Comparison of ENCODE assay signal across 8 mouse cellular contexts in genomic region chr6:8509961-8510863, GRCm38 (mm10). TPM values are rescaled to one million over a fixed set of nuclear protein-coding genes. Genes with fewer than 3 reads are reported as not detected.
DNase-seq lines count a peak whose midpoint lies in the region; ATAC-seq and TF ChIP-seq lines count a peak whose summit lies in the region.

No protein-coding gene starts in this region.

- no peaks in the 10 kb centered on the region for H3K36me3 ChIP-seq in intestine, embryonic 15.5 days
- no peaks in the 10 kb centered on the region for H3K36me3 ChIP-seq in liver, embryonic 14.5 days (replicated peaks; ENCODE audit: control insufficient read depth, insufficient read depth, low read depth)
- no peaks in the 10 kb centered on the region for H3K36me3 ChIP-seq in neural tube, embryonic 15.5 days

- DNase-seq in B cell, adult 2 months, result peak; percentile 59 to 62
- peak; percentile 44 for DNase-seq in R1 (ENCODE audit: low read depth, low spot score)
- peak; percentile 24 to 36 for DNase-seq in gastrocnemius, postnatal 4 days (ENCODE audit: low spot score in 2 of 2)
- no peak for DNase-seq in liver, embryonic 14.5 days (ENCODE audit: low read depth in 3 of 3, low spot score in 3 of 3)
- DNase-seq in thymus, postnatal 4 days, result peak; percentile 77

- H3K27ac ChIP-seq in cortical plate, adult 2 months (ENCODE audit: insufficient read depth, low read length), result peak overlapping the region; percentile 97
- peak overlapping the region; percentile 99 for H3K27ac ChIP-seq in intestine, embryonic 15.5 days
- peak overlapping the region; percentile 76; the same call in 1 of the 2 replicates for H3K27ac ChIP-seq in liver, embryonic 14.5 days
- peak overlapping the region; percentile 100 for H3K27ac ChIP-seq in neural tube, embryonic 15.5 days (replicated peaks)

- peak overlapping the region; percentile 93 for H3K9ac ChIP-seq in intestine, embryonic 15.5 days
- peak overlapping the region; percentile 85 for H3K9ac ChIP-seq in liver, embryonic 14.5 days (replicated peaks)
- peak overlapping the region; percentile 98 for H3K9ac ChIP-seq in neural tube, embryonic 15.5 days (replicated peaks)

- no peaks in the 10 kb centered on the region for H3K9me3 ChIP-seq in intestine, embryonic 15.5 days
- H3K9me3 ChIP-seq in liver, embryonic 14.5 days (ENCODE audit: control insufficient read depth, low read length), result no peaks in the 10 kb centered on the region
- H3K9me3 ChIP-seq in neural tube, embryonic 15.5 days (replicated peaks), result no peaks in the 10 kb centered on the region

- TF ChIP-seq CTCF in cortical plate, adult 2 months (IDR thresholded peaks at IDR 0.05; ENCODE audit: extremely low read depth, insufficient read depth, low read length), result no peak
- no peak for TF ChIP-seq CTCF in liver, embryonic 14.5 days (IDR thresholded peaks at IDR 0.05; ENCODE audit: low read depth)

- TF ChIP-seq EP300 in liver, embryonic 14.5 days (IDR thresholded peaks at IDR 0.05; ENCODE audit: low read depth), result no peak

- H3K4me3 ChIP-seq in cortical plate, adult 2 months (ENCODE audit: insufficient read depth, low read length), result peak overlapping the region; percentile 61
- peak overlapping the region; percentile 97 for H3K4me3 ChIP-seq in intestine, embryonic 15.5 days (replicated peaks)
- H3K4me3 ChIP-seq in liver, embryonic 14.5 days (ENCODE audit: insufficient read depth in 1 of 2, low read depth in 2 of 2, low read length in 2 of 2), result peak overlapping the region; percentile 81
- peak overlapping the region; percentile 96 for H3K4me3 ChIP-seq in neural tube, embryonic 15.5 days (replicated peaks)

- H3K4me2 ChIP-seq in intestine, embryonic 15.5 days (replicated peaks), result peak overlapping the region; percentile 81
- H3K4me2 ChIP-seq in liver, embryonic 14.5 days (ENCODE audit: low read depth), result peak overlapping the region; percentile 72
- peak overlapping the region; percentile 68 for H3K4me2 ChIP-seq in neural tube, embryonic 15.5 days

- TF ChIP-seq POLR2A in cortical plate, adult 2 months (IDR thresholded peaks at IDR 0.05; ENCODE audit: extremely low read depth, insufficient read depth, low read length), result no peak

- H3K4me1 ChIP-seq in cortical plate, adult 2 months (ENCODE audit: control insufficient read depth, insufficient read depth, low read length), result no peaks in the 10 kb centered on the region
- H3K4me1 ChIP-seq in intestine, embryonic 15.5 days (replicated peaks), result peaks cover 5% of the 10 kb centered on the region; the same call in 1 of the 2 replicates
- H3K4me1 ChIP-seq in liver, embryonic 14.5 days (replicated peaks; ENCODE audit: control insufficient read depth in 2 of 2, insufficient read depth in 2 of 2, low read length in 1 of 2), result peaks cover 10 to 13% of the 10 kb centered on the region in 2 experiments
- H3K4me1 ChIP-seq in neural tube, embryonic 15.5 days, result peaks cover 30% of the 10 kb centered on the region

- WGBS in intestine, embryonic 15.5 days, result under 1% methylated on average over 34 of the region's 73 CpGs
- under 1% methylated on average over 67 of the region's 73 CpGs for WGBS in liver, embryonic 14.5 days (ENCODE audit: insufficient replicate concordance)
- WGBS in neural tube, embryonic 15.5 days, result under 1% methylated on average over 48 of the region's 73 CpGs

- peak; percentile 34 for ATAC-seq in intestine, embryonic 15.5 days
- peak; percentile 14 for ATAC-seq in liver, embryonic 14.5 days (ENCODE audit: insufficient read depth)
- peak; percentile 3; the same call in 1 of the 2 replicates for ATAC-seq in neural tube, embryonic 15.5 days (ENCODE audit: low FRiP score)

- no peaks in the 10 kb centered on the region for H3K27me3 ChIP-seq in intestine, embryonic 15.5 days (replicated peaks)
- no peaks in the 10 kb centered on the region for H3K27me3 ChIP-seq in liver, embryonic 14.5 days (ENCODE audit: control insufficient read depth, insufficient read depth, low read length)
- no peaks in the 10 kb centered on the region for H3K27me3 ChIP-seq in neural tube, embryonic 15.5 days (replicated peaks)

RNA-seq across cellular contexts. Expression of gene Glcci1, which starts 0.8 kb away (rescaled TPM):
- polyA plus RNA-seq in cortical plate, adult 2 months (2012; rRNA removed), result 15.7 and 17.7 TPM in 2 replicates
- 10 to 100 TPM; 17.0 to 20.7 TPM for total RNA-seq in gastrocnemius, postnatal 4 days (2021)
- 5.8 and 6.3 TPM in 2 replicates for polyA plus RNA-seq in intestine, embryonic 15.5 days (2015; fragmentation: Nextera tagmentation; extraction: Ambion mirVana)
- 0.84 and 1.2 TPM in 2 replicates for polyA plus RNA-seq in liver, embryonic 14.5 days (2012; rRNA removed)
- 1.5 and 2.4 TPM in 2 replicates for polyA plus RNA-seq in liver, embryonic 14.5 days (2014; fragmentation: Nextera tagmentation; extraction: Ambion mirVana)
- 7.2 and 7.3 TPM in 2 replicates for polyA plus RNA-seq in neural tube, embryonic 15.5 days (2015; fragmentation: Nextera tagmentation; extraction: Ambion mirVana)

Comparison
In these comparisons a context has a peak if more than half of its experiments do, and no peak if none do; other contexts are left out.
1. DNase-seq: peak in B cell, adult 2 months (2 of 2), R1 (single experiment), gastrocnemius, postnatal 4 days (2 of 2) and thymus, postnatal 4 days (single experiment); none in liver, embryonic 14.5 days (0 of 3).
2. Peak in every context shown above with its lines, with median percentiles within 50 percentile points of each other: H3K27ac ChIP-seq, H3K4me3 ChIP-seq, ATAC-seq, H3K4me2 ChIP-seq and H3K9ac ChIP-seq.